Comparison of ENCODE assay signal across 16 mouse cellular contexts in the genomic region with DNA sequence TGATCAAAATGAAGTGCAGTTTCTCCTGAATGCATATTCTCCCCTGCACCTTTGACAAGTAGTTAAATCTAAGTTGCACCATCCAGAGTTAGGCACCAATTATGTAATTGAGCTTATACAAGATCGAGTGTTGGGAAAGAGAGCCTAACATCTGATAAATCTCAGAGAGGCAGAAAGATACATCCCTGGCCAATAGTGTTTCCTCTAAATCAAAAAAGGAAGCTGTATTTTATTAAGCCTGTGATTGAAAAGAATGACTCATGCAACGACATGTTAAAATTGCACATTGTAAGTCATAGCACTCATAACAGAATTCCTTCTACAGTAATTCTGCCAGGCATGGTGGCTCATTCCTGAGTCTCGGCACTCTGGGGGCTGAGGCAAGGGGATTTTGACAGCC. TPM values are rescaled to one million over a fixed set of nuclear protein-coding genes. Genes with fewer than 3 reads are reported as not detected.
DNase-seq lines count a peak whose midpoint lies in the region; ATAC-seq lines count a peak whose summit lies in the region.
"Had no signal": no experiment of that assay in that cellular context is flagged by ENCODE, and none has a peak within 500 bp of the region (broad histone marks: within the 10 kb centered on the region; RNA-seq: fewer than 3 reads in every experiment).

No protein-coding gene starts in this region.

- no peak for DNase-seq in frontal cortex, postnatal 14 days (ENCODE audit: low spot score in 2 of 2)
- peak; percentile 9 to 49 for DNase-seq in left cerebral cortex, postnatal 25 days (ENCODE audit: low spot score in 2 of 2)
- no peak for DNase-seq in left cerebral cortex, postnatal 36 days (ENCODE audit: low spot score in 2 of 2)
- DNase-seq in 416B (ENCODE audit: low read depth) = peak; percentile 21
- peak; percentile 58 for DNase-seq in gonadal fat pad, adult 2 months (ENCODE audit: low read depth)
- no peak for DNase-seq in adrenal gland, adult 18-20 months (ENCODE audit: low spot score in 2 of 2)
- no peak for DNase-seq in midbrain, embryonic 10.5 days (ENCODE audit: low spot score)
- DNase-seq: cerebellum, adult 8-10 months; gastrocnemius, postnatal 14 days; midbrain, embryonic 14.5 days; right cerebral cortex, postnatal 14 days; thymus, adult 18-20 months had no signal

- H3K4me3 ChIP-seq in midbrain, embryonic 10.5 days = no peak overlapping the region
- H3K4me3 ChIP-seq: forebrain, embryonic 15.5 days; heart, embryonic 12.5 days; hindbrain, embryonic 10.5 days had no signal

- intact Hi-C loops in left cerebral cortex, postnatal 25 days (cut with DNase I) = no loop called here
- intact Hi-C loops in left cerebral cortex, postnatal 36 days (cut with DNase I) = no loop called here

- 81% methylated on average over 3 of the region's 3 CpGs for WGBS in midbrain, embryonic 10.5 days

- H3K36me3 ChIP-seq in midbrain, embryonic 10.5 days = no peaks in the 10 kb centered on the region
- H3K36me3 ChIP-seq: forebrain, embryonic 15.5 days; heart, embryonic 12.5 days; hindbrain, embryonic 10.5 days had no signal

- no peaks in the 10 kb centered on the region for H3K27me3 ChIP-seq in midbrain, embryonic 10.5 days (ENCODE audit: low read depth, poor library complexity, severe bottlenecking)
- H3K27me3 ChIP-seq: forebrain, embryonic 15.5 days; heart, embryonic 12.5 days had no signal

- no peaks in the 10 kb centered on the region; the same call in 1 of the 2 replicates for H3K9me3 ChIP-seq in midbrain, embryonic 10.5 days (replicated peaks)
- H3K9me3 ChIP-seq: forebrain, embryonic 15.5 days; heart, embryonic 12.5 days had no signal

- ATAC-seq in frontal cortex, adult (ENCODE audit: low TSS enrichment) = peak; percentile 78
- ATAC-seq: forebrain, embryonic 15.5 days had no signal

- H3K27ac ChIP-seq in midbrain, embryonic 10.5 days (replicated peaks) = no peak overlapping the region
- H3K27ac ChIP-seq: forebrain, embryonic 15.5 days; hindbrain, embryonic 10.5 days had no signal

- H3K4me1 ChIP-seq in midbrain, embryonic 10.5 days = no peaks in the 10 kb centered on the region
- H3K4me1 ChIP-seq: forebrain, embryonic 15.5 days; hindbrain, embryonic 10.5 days had no signal

RNA-seq across cellular contexts. Expression of a gene that starts 42.4 kb away (rescaled TPM):
- total RNA-seq in left cerebral cortex, postnatal 25 days (2021) = 10 to 100 TPM; 29.9 to 35.4 TPM
- 10 to 100 TPM; 28.8 to 36.7 TPM for total RNA-seq in left cerebral cortex, postnatal 36 days (2021)
- 61.0 and 64.6 TPM in 2 replicates for polyA plus RNA-seq in gonadal fat pad, adult 2 months (2012; rRNA removed)
- 10 to 100 TPM; 41.2 to 56.9 TPM for total RNA-seq in adrenal gland, adult 18-20 months (2021)
- polyA plus RNA-seq in midbrain, embryonic 10.5 days (2016; fragmentation: Nextera tagmentation; extraction: Ambion mirVana) = 34.3 and 45.7 TPM in 2 replicates

Comparison
In these comparisons a context has a peak if more than half of its experiments do, and no peak if none do; other contexts are left out.
1. DNase-seq: peak in left cerebral cortex, postnatal 25 days (2 of 2), 416B (single experiment) and gonadal fat pad, adult 2 months (single experiment); none in frontal cortex, postnatal 14 days (0 of 2), left cerebral cortex, postnatal 36 days (0 of 2), adrenal gland, adult 18-20 months (0 of 2) and midbrain, embryonic 10.5 days (single experiment).